Mouse (Mus musculus) midbrain, embryonic 16.5 days (tissue): Measurements from ENCODE around the gene Ankrd13d. TPM values are rescaled to one million over a fixed set of nuclear protein-coding genes. Genes with fewer than 3 reads are reported as not detected.
A peak's percentile ranks its signal among the peaks of the same experiment; 100 is the strongest.

Source experiments
- ATAC-seq: fragments of 200-750 bp; cut with Nextera tagmentation; 2 replicates; pipeline ENCODE4 v1.8.0; 2017; ENCODE audit warnings: moderate TSS enrichment
- H3K27ac ChIP-seq: fragments of 300-500 bp; sonication (generic); 2 replicates; pipeline ENCODE4 v1.5.1; 2014; ENCODE audit warnings: mild to moderate bottlenecking, low read length, mixed read lengths
- H3K27me3 ChIP-seq: fragments of 300-500 bp; sonication (generic); 2 replicates; pipeline ENCODE4 v1.6.1; 2014; ENCODE audit warnings: low read depth, low read length, mixed read lengths; ENCODE audit not compliant: control insufficient read depth, insufficient read depth
- H3K36me3 ChIP-seq: fragments of 300-500 bp; sonication (generic); 2 replicates; pipeline ENCODE4 v1.6.1; 2014; ENCODE audit warnings: mild to moderate bottlenecking, low read length, moderate library complexity, mixed read lengths; ENCODE audit not compliant: control insufficient read depth, insufficient read depth
- H3K4me1 ChIP-seq: fragments of 300-500 bp; sonication (generic); 2 replicates; pipeline ENCODE4 v1.6.1; 2014; ENCODE audit warnings: mild to moderate bottlenecking, low read length, mixed read lengths; ENCODE audit not compliant: control insufficient read depth, insufficient read depth
- H3K4me2 ChIP-seq: fragments of 300-500 bp; sonication (generic); 2 replicates; pipeline ENCODE4 v1.6.1; 2014; ENCODE audit warnings: mild to moderate bottlenecking, low read length, mixed read lengths
- H3K4me3 ChIP-seq: fragments of 300-500 bp; sonication (generic); 2 replicates; pipeline ENCODE4 v1.5.1; 2014; ENCODE audit warnings: low read depth, mild to moderate bottlenecking, low read length, moderate library complexity, mixed read lengths
- H3K9ac ChIP-seq: fragments of 300-500 bp; sonication (generic); 2 replicates; pipeline ENCODE4 v1.6.1; 2014; ENCODE audit warnings: low read depth, low read length, mixed read lengths
- H3K9me3 ChIP-seq: fragments of 300-500 bp; sonication (generic); replicated peaks from 2 replicates; pipeline ENCODE4 v1.6.1; 2014; ENCODE audit warnings: mild to moderate bottlenecking, low read length, mixed read lengths; ENCODE audit not compliant: control insufficient read depth, poor library complexity, severe bottlenecking
- WGBS: fragments of 180-500 bp; shearing (Covaris S2); extraction: QIAGEN DNeasy Blood & Tissue Kit; methylation state at CpG from one replicate; pipeline ENCODE4 v1.1.7; 2014; 5-methylcytosine and 5-hydroxymethylcytosine counted together
- polyA plus RNA-seq: library from polyadenylated mRNA; unstranded; fragments of >200 nt; fragmentation: Nextera tagmentation; extraction: Ambion mirVana; gene quantifications from 2 replicates; pipeline ENCODE4 v1.2.1, GENCODE M21; 2015

The Ankrd13d gene
- polyA plus RNA-seq, 1 experiment from 2014 or later, result 65.7 TPM

DNA sequence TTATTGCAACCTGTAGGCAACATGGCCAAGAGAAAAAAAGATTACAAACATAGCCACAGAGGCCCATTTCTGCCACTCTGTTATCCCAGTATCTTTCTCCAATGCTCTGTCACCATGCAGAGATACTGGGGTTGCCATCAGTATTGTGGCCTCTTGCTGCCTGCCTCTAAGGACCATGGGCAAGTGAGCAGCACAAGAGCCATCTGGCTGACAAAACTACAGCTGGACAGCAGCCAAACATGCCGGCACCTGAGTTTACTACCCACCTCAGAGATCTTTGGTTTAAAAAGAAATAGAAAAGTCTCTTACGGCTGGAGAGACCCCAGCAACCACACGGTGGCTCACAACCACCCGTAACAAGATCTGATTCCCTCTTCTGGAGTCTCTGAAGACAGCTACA lies 36.3 kb upstream of the Ankrd13d start:
- ATAC-seq, result no peak
- 86% methylated on average over 4 of the region's 4 CpGs for WGBS
- no peak overlapping the region for H3K27ac ChIP-seq
- no peaks in the 10 kb centered on the region for H3K4me1 ChIP-seq
- H3K9ac ChIP-seq, result no peak overlapping the region
- H3K4me3 ChIP-seq, result no peak overlapping the region
- no peaks in the 10 kb centered on the region for H3K9me3 ChIP-seq
- no peaks in the 10 kb centered on the region for H3K27me3 ChIP-seq
- no peak overlapping the region for H3K4me2 ChIP-seq
- H3K36me3 ChIP-seq, result peaks cover 49% of the 10 kb centered on the region

DNA sequence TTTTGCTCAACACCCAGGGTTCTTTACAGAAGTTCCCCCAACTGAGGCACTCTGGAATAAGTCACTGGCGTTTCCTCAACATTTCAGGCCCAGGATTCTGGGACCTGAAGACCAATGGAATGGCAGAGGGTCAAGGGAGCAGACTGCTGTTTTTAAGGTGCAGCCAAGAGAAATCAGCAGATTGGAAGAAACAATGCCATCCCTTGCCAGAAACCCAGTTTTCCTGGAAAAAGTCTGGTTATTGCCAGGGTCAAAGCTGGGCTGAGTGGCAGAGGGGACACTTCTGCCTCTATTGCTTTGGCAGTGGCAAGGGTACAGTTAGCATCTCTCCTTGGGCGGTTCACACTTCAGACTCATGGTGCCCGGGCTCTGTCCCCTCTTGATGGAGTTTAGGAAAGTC lies 34.2 kb upstream of the Ankrd13d start:
- H3K27me3 ChIP-seq, result no peaks in the 10 kb centered on the region
- no peak overlapping the region for H3K4me3 ChIP-seq
- peaks cover 45% of the 10 kb centered on the region for H3K36me3 ChIP-seq
- H3K27ac ChIP-seq, result no peak overlapping the region
- H3K9ac ChIP-seq, result no peak overlapping the region
- no peaks in the 10 kb centered on the region for H3K4me1 ChIP-seq
- H3K9me3 ChIP-seq, result no peaks in the 10 kb centered on the region
- no peak overlapping the region for H3K4me2 ChIP-seq
- ATAC-seq, result no peak
- 98% methylated on average over 3 of the region's 3 CpGs for WGBS

- H3K27ac ChIP-seq, result no peak overlapping the region
- H3K9ac ChIP-seq, result no peak overlapping the region
- H3K4me1 ChIP-seq, result no peaks in the 10 kb centered on the region
- no peaks in the 10 kb centered on the region for H3K27me3 ChIP-seq
- H3K4me3 ChIP-seq, result no peak overlapping the region
- no peak overlapping the region for H3K4me2 ChIP-seq
- no peak for ATAC-seq
- peaks cover 28% of the 10 kb centered on the region for H3K36me3 ChIP-seq
- 80% methylated on average over 6 of the region's 6 CpGs for whole genome bisulfite sequencing
- no peaks in the 10 kb centered on the region for H3K9me3 ChIP-seq
These were observed 32.4 kb upstream of the Ankrd13d start for GRCm38 (mm10) chr19:4315223-4315944.

DNA sequence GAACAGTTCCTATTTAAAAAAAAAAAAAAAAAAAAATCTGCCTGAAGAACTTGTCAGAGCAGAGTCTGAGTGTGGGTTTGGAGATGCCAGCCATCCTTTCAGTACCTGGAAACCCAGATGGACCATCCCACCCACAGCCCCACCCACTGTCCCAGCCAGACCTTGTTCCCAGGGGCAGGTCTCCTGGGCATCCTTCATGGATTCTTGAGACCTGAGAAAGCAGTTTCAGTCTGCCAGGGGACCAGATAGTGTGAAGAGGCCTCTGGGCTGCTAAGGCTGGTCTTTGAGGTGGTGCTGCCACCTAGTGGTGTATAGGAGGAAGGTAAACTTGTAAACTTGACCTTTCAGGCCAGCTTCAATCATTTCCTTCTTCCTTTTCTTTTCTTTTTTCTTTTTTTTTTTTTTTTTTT lies 26.8 kb upstream of the Ankrd13d start:
- Histone ChIP-seq H3K4me3 (no peak overlapping the region), H3K27me3 (no peaks in the 10 kb centered on the region), H3K27ac (no peak overlapping the region), H3K36me3 (peaks cover 3% of the 10 kb centered on the region; the same call in 1 of the 2 replicates), H3K4me2 (no peak overlapping the region), H3K9ac (no peak overlapping the region), H3K4me1 (peaks cover 17% of the 10 kb centered on the region), H3K9me3 (no peaks in the 10 kb centered on the region)
- no peak for ATAC-seq

- 97% methylated on average over 4 of the region's 4 CpGs for WGBS
- H3K4me3 ChIP-seq, result no peak overlapping the region
- no peaks in the 10 kb centered on the region for H3K9me3 ChIP-seq
- no peak overlapping the region for H3K4me2 ChIP-seq
- no peaks in the 10 kb centered on the region for H3K27me3 ChIP-seq
- ATAC-seq, result no peak
- no peak overlapping the region for H3K9ac ChIP-seq
- H3K36me3 ChIP-seq, result peaks cover 3% of the 10 kb centered on the region; the same call in 1 of the 2 replicates
- no peak overlapping the region for H3K27ac ChIP-seq
- H3K4me1 ChIP-seq, result peaks cover 21% of the 10 kb centered on the region
These were observed 26.4 kb upstream of the Ankrd13d start for GRCm38 (mm10) chr19:4309302-4309701.

DNA sequence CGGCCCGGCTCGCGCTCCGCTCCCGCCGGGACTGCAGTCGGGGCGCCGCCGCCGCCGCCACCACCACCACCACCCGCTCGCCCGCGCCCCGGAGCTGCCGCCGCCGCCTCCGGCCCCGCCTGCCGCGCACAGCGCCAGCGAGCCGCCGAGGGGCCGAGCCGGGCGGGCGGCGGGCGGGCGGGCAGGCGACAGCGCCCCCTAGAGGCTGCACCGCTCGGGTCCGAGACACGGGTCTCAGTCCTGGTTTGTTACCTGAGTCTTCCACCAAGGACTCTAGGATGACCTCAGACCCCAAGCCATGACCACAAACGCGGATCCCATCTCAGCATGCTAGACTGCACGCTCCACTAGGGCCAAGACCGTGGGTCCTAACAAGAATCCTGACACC lies 23.2 kb upstream of the Ankrd13d start, which contains the start of gene Grk2:
Gene Grk2 (minus strand): TSS at position 33 of the 388 bp plus-strand sequence.
- Histone ChIP-seq H3K36me3 (no peaks in the 10 kb centered on the region), H3K4me3 (peak within 1 kb of the TSS; percentile 93), H3K9me3 (no peaks in the 10 kb centered on the region), H3K27ac (peak within 1 kb of the TSS; percentile 92), H3K4me2 (peak within 1 kb of the TSS; percentile 92), H3K27me3 (no peaks in the 10 kb centered on the region), H3K9ac (peak within 1 kb of the TSS; percentile 97), H3K4me1 (peaks cover 51% of the 10 kb centered on the region)
- WGBS, result 2% methylated on average over 20 of the region's 46 CpGs
- ATAC-seq, result peak; percentile 65

- peak; percentile 47 for ATAC-seq
These were observed 22.7 kb upstream of the Ankrd13d start for GRCm38 (mm10) chr19:4305491-4306189.

DNA sequence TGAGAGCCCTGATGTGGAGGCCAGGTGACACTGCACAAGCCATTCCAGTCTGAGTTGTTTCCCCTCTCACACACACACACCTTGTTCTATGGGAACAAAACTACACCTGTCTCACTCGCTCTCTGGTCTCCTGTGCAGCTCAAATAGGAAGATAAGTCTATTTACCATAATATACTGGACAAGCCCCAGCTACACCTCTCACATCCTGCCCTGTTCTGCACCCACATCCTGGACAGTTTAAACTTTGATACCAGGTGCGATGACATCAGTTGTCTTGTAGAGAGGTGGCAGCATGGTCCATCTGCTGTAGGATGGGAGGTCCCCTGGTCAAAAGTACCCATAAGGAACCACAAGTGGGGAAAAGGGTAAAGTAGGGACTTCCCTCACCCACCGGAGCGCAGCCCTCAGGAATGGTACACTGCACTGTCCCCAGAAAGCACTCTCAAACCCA lies 22.0 kb upstream of the Ankrd13d start:
- peak overlapping the region; percentile 97 for H3K9ac ChIP-seq
- peak overlapping the region; percentile 93 for H3K4me3 ChIP-seq
- no peaks in the 10 kb centered on the region for H3K27me3 ChIP-seq
- H3K4me1 ChIP-seq, result peaks cover 60% of the 10 kb centered on the region
- no peaks in the 10 kb centered on the region for H3K36me3 ChIP-seq
- ATAC-seq, result no peak
- H3K9me3 ChIP-seq, result no peaks in the 10 kb centered on the region
- peak overlapping the region; percentile 92 for H3K4me2 ChIP-seq
- 57% methylated on average over 4 of the region's 4 CpGs for WGBS
- no peak overlapping the region for H3K27ac ChIP-seq

More at GRCm38 (mm10) chr19:4305491-4306189, 22.7 kb upstream of the Ankrd13d start:
- peak overlapping the region; percentile 92 for H3K4me2 ChIP-seq
- no peaks in the 10 kb centered on the region for H3K36me3 ChIP-seq
- under 1% methylated on average over 59 of the region's 68 CpGs for WGBS
- peak overlapping the region; percentile 93 for H3K4me3 ChIP-seq
- H3K4me1 ChIP-seq, result peaks cover 56% of the 10 kb centered on the region
- H3K27me3 ChIP-seq, result no peaks in the 10 kb centered on the region
- H3K9me3 ChIP-seq, result no peaks in the 10 kb centered on the region
- peak overlapping the region; percentile 97 for H3K9ac ChIP-seq
- H3K27ac ChIP-seq, result peak overlapping the region; percentile 92

- H3K27me3 ChIP-seq, result no peaks in the 10 kb centered on the region
- H3K9ac ChIP-seq, result peak overlapping the region; percentile 97; the same call in 1 of the 2 replicates
- 75% methylated on average over 5 of the region's 5 CpGs for WGBS
- ATAC-seq, result no peak
- no peaks in the 10 kb centered on the region for H3K9me3 ChIP-seq
- H3K27ac ChIP-seq, result no peak overlapping the region
- no peaks in the 10 kb centered on the region for H3K36me3 ChIP-seq
- peak overlapping the region; percentile 92 for H3K4me2 ChIP-seq
- H3K4me3 ChIP-seq, result peak overlapping the region; percentile 93
- peaks cover 60% of the 10 kb centered on the region for H3K4me1 ChIP-seq
These were observed 21.4 kb upstream of the Ankrd13d start for GRCm38 (mm10) chr19:4304251-4304821.
